Mouse (Mus musculus): ENCODE results near the gene Cdc42se1.

Gene Cdc42se1

GRCm38 (mm10) chr3:95224295-95224694, 4.2 kb upstream of the Cdc42se1 start:
- DNase-seq (ENCODE audit: low read depth), result no peak

- no peak for DNase-seq (ENCODE audit: low read depth)
Observed at GRCm38 (mm10) chr3:95227214-95227613, 1.3 kb upstream of the Cdc42se1 start.

GRCm38 (mm10) chr3:95228894-95229780, 605 bp downstream of the Cdc42se1 start:
- DNase-seq (ENCODE audit: low read depth), result no peak

GRCm38 (mm10) chr3:95229781-95230494, 1.4 kb downstream of the Cdc42se1 start:
- no peak for DNase-seq (ENCODE audit: low read depth)

- DNase-seq (ENCODE audit: low read depth), result no peak
Observed at GRCm38 (mm10) chr3:95230495-95231297, 2.2 kb downstream of the Cdc42se1 start.

- no peak for DNase-seq (ENCODE audit: low read depth)
Observed at GRCm38 (mm10) chr3:95231298-95232221, 3.0 kb downstream of the Cdc42se1 start, which contains the start of gene Mllt11. Gene Mllt11, minus strand, starts transcription at chr3:95232171.

- DNase-seq (ENCODE audit: low read depth), result no peak
Observed at GRCm38 (mm10) chr3:95232771-95233170, 4.2 kb downstream of the Cdc42se1 start.

- no peak for DNase-seq (ENCODE audit: low read depth)
Observed at GRCm38 (mm10) chr3:95233303-95233980, 4.9 kb downstream of the Cdc42se1 start.

- DNase-seq (ENCODE audit: low read depth), result no peak
Observed at GRCm38 (mm10) chr3:95235386-95236301, 7.1 kb downstream of the Cdc42se1 start.

GRCm38 (mm10) chr3:95237541-95238099, 9.1 kb downstream of the Cdc42se1 start:
- DNase-seq (ENCODE audit: low read depth), result no peak

- DNase-seq (ENCODE audit: low read depth), result no peak
Observed at GRCm38 (mm10) chr3:95239022-95239421, 10.5 kb downstream of the Cdc42se1 start.

GRCm38 (mm10) chr3:95239971-95240370, 11.4 kb downstream of the Cdc42se1 start:
- DNase-seq (ENCODE audit: low read depth), result no peak

- DNase-seq (ENCODE audit: low read depth), result no peak
Observed at GRCm38 (mm10) chr3:95240900-95241299, 12.4 kb downstream of the Cdc42se1 start.

GRCm38 (mm10) chr3:95241498-95241897, 13.0 kb downstream of the Cdc42se1 start, which contains the start of gene Gm128:
Gene Gm128, minus strand, starts transcription at chr3:95241598.
- DNase-seq (ENCODE audit: low read depth), result no peak

GRCm38 (mm10) chr3:95243086-95243485, 14.6 kb downstream of the Cdc42se1 start:
- no peak for DNase-seq (ENCODE audit: low read depth)

- DNase-seq (ENCODE audit: low read depth), result no peak
Observed at GRCm38 (mm10) chr3:95246465-95247231, 18.1 kb downstream of the Cdc42se1 start.

- DNase-seq (ENCODE audit: low read depth), result no peak
Observed at GRCm38 (mm10) chr3:95247660-95248336, 19.3 kb downstream of the Cdc42se1 start.

- no peak for DNase-seq (ENCODE audit: low read depth)
Observed at GRCm38 (mm10) chr3:95250361-95250760, 21.8 kb downstream of the Cdc42se1 start.

Data from c-Kit-positive CD71-positive TER-119-negative erythroid progenitor cells, embryonic 14.5 days (primary cell).